Mouse (Mus musculus) layer of hippocampus, adult 8-10 months (tissue): ENCODE results near the gene Sat2. TPM values are rescaled to one million over a fixed set of nuclear protein-coding genes. Genes with fewer than 3 reads are reported as not detected.

Experiments
- DNase-seq, 2 experiments: peaks; one replicate each; pipeline ENCODE4 v3.0.0; 2022; ENCODE audit warnings: low spot score in 2 of 2
- total RNA-seq, 4 experiments: library from RNA; stranded (reverse); gene quantifications; 2 replicates each; pipeline ENCODE4 v1.2.4; 2022

Gene Sat2
- total RNA-seq: 10 to 100 TPM; 13.3 to 19.2 (median 14.8) TPM

GRCm38 (mm10) chr11:69621571-69622268 is at the start of gene Sat2:
Sat2 (plus strand) TSS chr11:69622024.
- DNase-seq: peak in 1 of 2 experiments; percentile 40

- no peak for DNase-seq
Observed at GRCm38 (mm10) chr11:69575220-69575619, 46.6 kb upstream of the Sat2 start.

DNA sequence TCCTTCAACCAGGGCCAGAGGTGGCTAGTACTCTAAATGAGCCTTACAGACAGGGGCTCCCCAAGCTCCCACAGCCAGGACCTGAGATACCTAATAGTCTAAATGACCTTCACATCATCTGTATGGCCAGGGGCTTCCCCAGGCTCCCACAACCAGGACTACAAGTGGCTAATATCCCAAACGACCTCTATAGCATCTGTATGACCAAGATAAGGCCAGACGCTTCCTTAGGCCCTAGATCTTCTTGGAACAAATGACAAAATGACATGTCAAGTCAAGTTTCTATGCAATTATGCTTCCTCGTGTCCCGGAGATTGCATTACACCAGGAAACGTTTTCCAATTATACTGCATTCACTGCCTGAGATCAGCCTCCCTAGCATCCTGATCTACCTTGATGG is 45.5 kb upstream of the Sat2 start:
- no peak for DNase-seq

GRCm38 (mm10) chr11:69578301-69578700 is 43.5 kb upstream of the Sat2 start:
- DNase-seq: no peak

DNA sequence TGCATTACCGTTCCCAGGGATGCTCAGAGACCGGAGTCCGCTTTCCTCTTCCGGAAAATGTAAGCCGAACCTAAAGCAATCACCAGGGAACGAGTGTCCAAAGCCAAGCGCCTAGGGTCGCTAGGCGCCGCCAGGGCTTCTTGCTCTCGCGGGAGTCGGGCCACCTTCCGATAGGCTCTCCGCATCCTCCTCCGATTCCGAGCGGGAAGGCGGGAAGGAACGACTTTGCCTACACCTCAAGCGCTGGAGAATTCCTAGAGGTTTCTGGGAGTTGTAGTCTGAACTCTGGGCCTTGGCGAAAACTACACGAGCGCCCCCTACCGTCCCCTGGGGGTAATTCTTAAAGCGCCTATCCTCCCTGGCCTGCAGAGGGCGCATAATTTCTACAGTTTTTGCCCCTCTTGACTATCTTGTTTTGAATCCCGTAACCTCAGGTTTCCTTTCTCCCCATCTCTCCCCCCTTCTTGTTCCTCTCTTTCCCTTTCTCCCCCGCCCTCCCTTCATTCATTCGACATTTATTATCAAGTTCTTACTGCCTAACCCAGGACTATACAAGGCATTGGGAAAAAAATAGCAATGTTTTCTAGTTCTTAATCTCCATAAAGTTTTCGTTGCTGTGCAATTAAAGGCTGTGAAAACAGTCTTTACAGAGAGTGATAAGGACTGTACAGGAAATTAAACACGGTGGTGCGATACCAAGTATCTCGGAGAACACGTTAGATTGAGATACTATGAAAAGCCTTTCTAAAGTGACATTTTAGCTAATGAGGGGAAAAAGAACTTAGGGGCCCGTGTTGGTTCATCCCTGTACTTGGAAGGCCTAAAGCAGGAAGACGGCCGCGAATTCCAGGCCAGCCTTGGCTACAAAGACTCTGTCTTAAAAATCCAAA is 42.5 kb upstream of the Sat2 start:
- DNase-seq: peak; percentile 98 to 100

DNA sequence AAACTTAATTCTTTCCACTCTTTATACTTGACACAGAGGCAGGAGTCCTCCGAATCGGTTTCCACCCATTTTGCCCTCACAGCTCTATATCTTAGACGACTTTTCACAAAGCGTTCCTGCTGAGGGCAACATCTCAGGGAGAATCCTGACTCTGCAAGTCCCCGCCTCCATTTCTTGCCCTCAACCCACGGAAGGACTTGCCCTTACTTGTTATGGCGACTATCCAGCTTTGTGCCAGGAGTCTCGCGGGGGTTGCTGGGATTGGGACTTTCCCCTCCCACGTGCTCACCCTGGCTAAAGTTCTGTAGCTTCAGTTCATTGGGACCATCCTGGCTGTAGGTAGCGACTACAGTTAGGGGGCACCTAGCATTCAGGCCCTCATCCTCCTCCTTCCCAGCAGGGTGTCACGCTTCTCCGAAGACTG is 41.7 kb upstream of the Sat2 start, which contains the start of the genes Wrap53 and Trp53:
TSS of gene Wrap53 (minus strand) at position 165 of the 424 bp plus-strand sequence.
TSS of gene Trp53 (plus strand) at position 269 of the 424 bp plus-strand sequence.
- peak; percentile 88 to 92 for DNase-seq

- DNase-seq: no peak
Observed at GRCm38 (mm10) chr11:69580572-69581146, 41.2 kb upstream of the Sat2 start.

DNA sequence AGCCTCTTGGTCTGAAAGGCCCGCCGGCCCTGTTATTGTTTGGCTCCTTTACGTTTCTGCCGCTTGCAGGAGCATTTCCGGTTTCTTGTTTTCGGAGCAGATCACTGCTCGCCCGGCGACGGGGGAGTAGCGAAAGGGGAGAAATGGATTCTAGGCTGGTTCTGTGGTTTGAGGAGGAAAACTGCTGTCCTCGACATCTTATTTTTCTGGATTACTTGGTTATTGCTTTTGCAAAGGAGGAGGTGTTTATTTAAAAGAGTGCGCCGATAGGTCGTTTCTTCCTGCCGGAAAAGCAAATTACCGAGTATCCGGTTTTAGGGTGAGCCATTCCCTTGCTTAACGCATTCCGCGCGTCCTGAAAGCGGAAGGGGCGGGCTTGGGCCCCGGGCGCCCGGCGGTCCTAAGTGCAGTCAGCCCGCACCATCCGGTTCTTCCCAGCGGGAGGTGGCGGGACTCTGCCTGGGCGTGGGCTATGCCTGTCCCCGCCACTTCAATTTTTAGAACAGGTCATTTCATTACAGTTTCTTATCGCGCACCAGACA is 40.6 kb upstream of the Sat2 start:
- DNase-seq: peak; percentile 86 to 89

- DNase-seq: no peak
Observed at GRCm38 (mm10) chr11:69581814-69582213, 40.0 kb upstream of the Sat2 start.

DNA sequence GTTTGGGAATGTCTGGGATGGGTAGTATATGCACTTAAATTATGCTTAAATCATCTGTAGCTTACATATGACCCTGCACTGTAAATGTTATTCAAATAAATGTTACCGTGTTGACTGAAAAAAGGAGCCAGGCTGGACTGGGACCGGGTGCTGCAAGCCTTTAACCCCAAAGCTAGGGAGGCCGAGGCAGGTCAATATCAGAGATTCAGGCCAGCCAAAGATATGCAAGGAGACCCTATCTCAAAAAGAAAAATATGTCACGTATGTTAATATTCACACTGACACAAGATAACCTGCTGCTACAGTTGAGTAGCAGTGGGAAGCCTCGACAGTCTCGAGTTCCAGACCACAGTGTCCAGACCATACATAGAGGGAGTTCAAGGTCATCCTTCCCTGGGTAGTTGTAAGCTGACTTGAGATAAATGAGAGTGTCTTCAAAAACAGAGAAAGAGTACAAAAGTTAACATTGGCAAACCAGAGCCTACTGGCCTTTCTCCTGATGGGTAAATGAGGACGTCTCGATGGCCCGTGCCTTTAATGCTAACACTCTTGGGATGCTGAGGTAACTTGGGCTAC is 39.5 kb upstream of the Sat2 start:
- no peak for DNase-seq

GRCm38 (mm10) chr11:69584008-69584407 is 37.8 kb upstream of the Sat2 start:
- DNase-seq: no peak

DNA sequence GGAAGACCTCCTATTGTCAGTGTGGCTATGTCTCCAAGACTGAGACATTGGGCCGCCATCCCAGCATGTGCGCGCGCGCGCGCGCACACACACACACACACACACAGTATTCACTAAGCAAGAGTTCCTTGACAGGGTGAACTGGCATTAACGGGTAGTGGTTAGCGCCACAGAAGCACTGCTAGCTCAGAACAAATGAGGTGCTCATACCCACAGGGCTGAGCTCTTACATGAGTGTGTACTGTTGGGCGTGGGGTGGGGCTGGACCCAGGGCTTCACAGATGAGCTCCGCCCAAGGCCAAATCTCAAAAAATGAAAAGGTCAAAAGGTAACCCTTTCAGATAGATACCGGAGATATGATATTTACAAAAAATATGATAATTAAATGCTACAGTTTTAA is 36.9 kb upstream of the Sat2 start:
- no peak for DNase-seq

- DNase-seq: no peak
Observed at GRCm38 (mm10) chr11:69585718-69586325, 36.0 kb upstream of the Sat2 start.

DNA sequence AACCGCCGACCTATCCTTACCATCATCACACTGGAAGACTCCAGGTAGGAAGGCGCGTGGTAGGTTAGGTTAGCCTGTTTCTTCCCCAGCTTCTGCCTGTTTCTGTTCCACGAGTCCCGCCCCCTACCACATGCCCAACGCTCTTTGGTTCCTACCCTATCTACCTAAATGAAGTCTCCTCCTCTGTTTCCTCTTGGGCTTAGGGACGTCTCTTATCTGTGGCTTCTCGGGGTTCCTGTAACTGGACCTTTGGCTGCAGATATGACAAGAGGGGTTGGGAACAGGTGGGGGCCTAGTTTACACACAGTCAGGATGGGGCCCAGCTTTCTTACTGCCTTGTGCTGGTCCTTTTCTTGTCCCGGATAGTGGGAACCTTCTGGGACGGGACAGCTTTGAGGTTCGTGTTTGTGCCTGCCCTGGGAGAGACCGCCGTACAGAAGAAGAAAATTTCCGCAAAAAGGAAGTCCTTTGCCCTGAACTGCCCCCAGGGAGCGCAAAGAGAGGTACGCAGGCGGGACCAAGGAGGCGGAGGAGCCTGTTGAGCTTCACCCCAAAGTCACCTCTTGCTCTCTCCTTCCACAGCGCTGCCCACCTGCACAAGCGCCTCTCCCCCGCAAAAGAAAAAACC is 32.5 kb upstream of the Sat2 start:
- DNase-seq: no peak

DNA sequence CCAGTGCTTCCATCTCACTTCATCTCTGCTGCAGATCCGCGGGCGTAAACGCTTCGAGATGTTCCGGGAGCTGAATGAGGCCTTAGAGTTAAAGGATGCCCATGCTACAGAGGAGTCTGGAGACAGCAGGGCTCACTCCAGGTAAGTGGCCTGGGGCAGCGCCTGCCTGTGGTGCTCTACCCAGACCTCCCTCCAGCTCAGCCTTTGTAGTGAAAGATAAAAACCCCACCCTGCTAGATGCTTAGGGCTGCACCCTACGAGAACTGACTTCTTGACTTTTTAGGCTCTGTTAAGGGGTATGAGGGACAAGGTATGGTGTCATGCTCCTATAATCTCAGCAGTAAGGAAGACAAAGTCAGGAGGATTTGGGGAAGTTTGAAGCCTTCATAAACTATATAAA is 31.2 kb upstream of the Sat2 start:
- no peak for DNase-seq

DNA sequence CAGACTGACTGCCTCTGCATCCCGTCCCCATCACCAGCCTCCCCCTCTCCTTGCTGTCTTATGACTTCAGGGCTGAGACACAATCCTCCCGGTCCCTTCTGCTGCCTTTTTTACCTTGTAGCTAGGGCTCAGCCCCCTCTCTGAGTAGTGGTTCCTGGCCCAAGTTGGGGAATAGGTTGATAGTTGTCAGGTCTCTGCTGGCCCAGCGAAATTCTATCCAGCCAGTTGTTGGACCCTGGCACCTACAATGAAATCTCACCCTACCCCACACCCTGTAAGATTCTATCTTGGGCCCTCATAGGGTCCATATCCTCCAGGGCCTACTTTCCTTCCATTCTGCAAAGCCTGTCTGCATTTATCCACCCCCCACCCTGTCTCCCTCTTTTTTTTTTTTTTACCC is 30.4 kb upstream of the Sat2 start:
- no peak for DNase-seq

- DNase-seq: peak; percentile 76 to 86
Observed at GRCm38 (mm10) chr11:69591899-69592637, 29.8 kb upstream of the Sat2 start.

DNA sequence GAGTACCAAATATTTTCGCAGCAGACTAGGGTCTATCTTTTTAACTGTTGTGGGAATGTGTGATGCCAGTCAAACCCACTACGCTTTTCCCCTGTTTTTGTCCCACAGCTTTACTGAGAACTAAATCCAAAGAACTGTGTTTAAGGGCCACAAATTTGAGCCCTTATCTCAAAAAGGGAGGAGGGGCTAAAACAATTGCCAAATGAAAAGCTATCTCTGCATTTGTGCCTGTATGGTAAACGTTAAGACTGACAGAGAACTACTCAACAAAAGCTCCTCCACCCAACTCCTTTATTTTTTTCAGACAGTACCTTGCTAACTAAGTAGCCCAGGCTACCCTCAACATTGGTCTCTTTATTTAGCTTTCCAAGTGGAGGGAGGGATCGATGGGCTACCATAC is 29.0 kb upstream of the Sat2 start:
- no peak for DNase-seq

DNA sequence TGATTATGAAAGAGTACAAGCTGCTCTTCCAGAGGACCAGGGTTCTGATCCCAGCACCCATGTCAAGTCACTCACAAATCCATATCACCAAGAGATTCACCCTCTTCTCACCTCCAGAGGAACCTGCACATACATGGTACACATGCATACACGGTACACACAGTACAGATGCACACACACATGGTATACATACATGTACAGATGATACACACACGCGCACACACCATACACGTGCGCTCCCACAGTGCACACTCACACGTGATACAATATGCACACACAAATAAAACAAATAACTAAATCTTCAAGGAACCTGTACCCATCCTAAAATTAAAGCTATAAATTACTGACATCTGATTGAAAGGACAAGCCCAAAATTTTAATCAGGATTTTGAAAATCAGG is 27.0 kb upstream of the Sat2 start:
- DNase-seq: no peak

DNA sequence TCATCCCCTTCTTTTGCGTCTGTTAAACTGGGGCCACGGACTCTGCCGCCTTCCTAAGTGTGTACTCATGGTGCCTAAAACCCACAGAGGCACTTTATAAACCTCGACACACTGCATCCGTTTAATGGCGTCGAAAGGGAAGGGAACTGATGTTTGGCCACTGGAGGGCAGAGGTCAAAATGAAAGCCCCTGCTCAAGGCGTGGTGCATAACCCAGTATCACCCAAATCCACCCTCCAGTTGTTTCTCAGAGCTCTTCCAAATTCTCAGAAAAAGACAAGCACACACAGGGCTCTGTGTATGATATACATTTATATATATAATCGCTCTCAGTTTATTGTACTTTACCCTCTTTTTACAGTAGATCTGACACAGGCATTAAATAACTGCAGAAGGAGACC is 22.4 kb upstream of the Sat2 start:
- no peak for DNase-seq
